Mouse (Mus musculus) hindbrain, embryonic 11.5 days (tissue): Measurements from ENCODE around the gene Sh3pxd2b. TPM values are rescaled to one million over a fixed set of nuclear protein-coding genes. Genes with fewer than 3 reads are reported as not detected.

Experiments
- ATAC-seq: fragments of 200-750 bp; cut with Nextera tagmentation; 2 replicates; pipeline ENCODE4 v1.8.0; 2017; ENCODE audit warnings: mild to moderate bottlenecking, moderate TSS enrichment, moderate library complexity; ENCODE audit not compliant: low FRiP score
- DNase-seq: peaks from one replicate; pipeline ENCODE4 v3.0.0-alpha.2; 2015; ENCODE audit warnings: low spot score
- H3K27ac ChIP-seq: fragments of 300-500 bp; sonication (generic); 2 replicates; pipeline ENCODE4 v1.5.1; 2014; ENCODE audit warnings: mild to moderate bottlenecking, low read depth, low read length
- H3K27me3 ChIP-seq: fragments of 300-500 bp; sonication (generic); 2 replicates; pipeline ENCODE4 v1.6.1; 2014; ENCODE audit warnings: mild to moderate bottlenecking, low read length, moderate library complexity, mixed read lengths; ENCODE audit not compliant: control insufficient read depth, insufficient read depth
- H3K36me3 ChIP-seq: fragments of 300-500 bp; sonication (generic); 2 replicates; pipeline ENCODE4 v1.6.1; 2014; ENCODE audit warnings: mild to moderate bottlenecking, low read length, moderate library complexity, mixed read lengths; ENCODE audit not compliant: control insufficient read depth, insufficient read depth
- H3K4me1 ChIP-seq: fragments of 300-500 bp; sonication (generic); replicated peaks from 2 replicates; pipeline ENCODE4 v1.6.1; 2014; ENCODE audit warnings: low read length, mixed read lengths; ENCODE audit not compliant: control insufficient read depth, insufficient read depth
- H3K4me2 ChIP-seq: fragments of 300-500 bp; sonication (generic); replicated peaks from 2 replicates; pipeline ENCODE4 v1.6.1; 2014; ENCODE audit warnings: mild to moderate bottlenecking, low read depth, low read length
- H3K4me3 ChIP-seq: fragments of 300-500 bp; sonication (generic); 2 replicates; pipeline ENCODE4 v1.5.1; 2014; ENCODE audit warnings: low read depth, low read length
- H3K9ac ChIP-seq: fragments of 300-500 bp; sonication (generic); 2 replicates; pipeline ENCODE4 v1.6.1; 2014; ENCODE audit warnings: low read depth, low read length
- H3K9me3 ChIP-seq: fragments of 300-500 bp; sonication (generic); 2 replicates; pipeline ENCODE4 v1.6.1; 2016; ENCODE audit warnings: low read length; ENCODE audit not compliant: control insufficient read depth
- WGBS: fragments of 180-500 bp; shearing (Covaris S2); extraction: QIAGEN DNeasy Blood & Tissue Kit; methylation state at CpG from one replicate; pipeline ENCODE4 v1.1.7; 2014; 5-methylcytosine and 5-hydroxymethylcytosine counted together
- polyA plus RNA-seq: library from polyadenylated mRNA; unstranded; fragments of >200 nt; fragmentation: Nextera tagmentation; extraction: Ambion mirVana; gene quantifications from 2 replicates; pipeline ENCODE4 v1.2.1, GENCODE M21; 2014

Sh3pxd2b gene
- polyA plus RNA-seq, 1 experiment from 2014 or later = 24.2 TPM

- WGBS = 88% methylated on average over 1 of the region's 1 CpGs
- Histone ChIP-seq H3K9me3 (no peaks in the 10 kb centered on the region), H3K36me3 (no peaks in the 10 kb centered on the region)
Observed at GRCm38 (mm10) chr11:32307006-32307405, 40.6 kb upstream of the Sh3pxd2b start.

GRCm38 (mm10) chr11:32309446-32309845 is 38.2 kb upstream of the Sh3pxd2b start:
- Histone ChIP-seq H3K4me1 (no peaks in the 10 kb centered on the region), H3K9me3 (no peaks in the 10 kb centered on the region), H3K27ac (no peak overlapping the region), H3K4me3 (no peak overlapping the region), H3K9ac (no peak overlapping the region), H3K27me3 (no peaks in the 10 kb centered on the region), H3K4me2 (no peak overlapping the region), H3K36me3 (no peaks in the 10 kb centered on the region)
- ATAC-seq (no peak), DNase-seq (no peak)
- WGBS = 35% methylated on average over 4 of the region's 4 CpGs

More at GRCm38 (mm10) chr11:32307006-32307405, 40.6 kb upstream of the Sh3pxd2b start:
- Histone ChIP-seq H3K27me3 (no peaks in the 10 kb centered on the region), H3K4me2 (no peak overlapping the region), H3K27ac (no peak overlapping the region), H3K4me3 (no peak overlapping the region), H3K4me1 (no peaks in the 10 kb centered on the region), H3K9ac (no peak overlapping the region)
- ATAC-seq (no peak), DNase-seq (no peak)

DNA sequence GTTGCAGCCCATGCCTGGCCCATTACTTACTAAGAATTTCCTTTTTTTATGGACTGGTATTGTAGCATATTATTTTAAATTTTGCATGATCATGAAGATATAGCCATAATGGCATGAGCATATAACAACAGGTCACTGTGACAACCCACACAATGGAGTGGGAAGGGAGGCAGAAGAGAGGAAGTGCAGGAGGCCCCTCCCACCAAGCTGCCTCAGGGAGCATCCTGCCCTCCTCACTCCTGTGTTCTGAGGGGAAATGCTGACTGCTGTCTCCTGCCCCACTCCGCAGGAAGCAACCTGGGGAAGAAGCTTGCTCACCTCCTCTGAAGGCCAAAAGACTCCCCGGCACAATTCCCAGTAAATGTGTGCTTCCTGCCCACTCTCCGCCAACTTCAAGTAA is 37.7 kb upstream of the Sh3pxd2b start:
- 78% methylated on average over 3 of the region's 3 CpGs for WGBS
- Histone ChIP-seq H3K4me2 (no peak overlapping the region), H3K9ac (no peak overlapping the region), H3K9me3 (no peaks in the 10 kb centered on the region), H3K36me3 (no peaks in the 10 kb centered on the region), H3K27ac (no peak overlapping the region), H3K4me3 (no peak overlapping the region), H3K27me3 (no peaks in the 10 kb centered on the region), H3K4me1 (no peaks in the 10 kb centered on the region)
- DNase-seq (no peak), ATAC-seq (no peak)

- Histone ChIP-seq H3K27me3 (no peaks in the 10 kb centered on the region), H3K9me3 (no peaks in the 10 kb centered on the region), H3K27ac (no peak overlapping the region), H3K36me3 (no peaks in the 10 kb centered on the region), H3K4me3 (no peak overlapping the region), H3K4me2 (no peak overlapping the region), H3K9ac (no peak overlapping the region), H3K4me1 (no peaks in the 10 kb centered on the region)
- ATAC-seq (no peak), DNase-seq (no peak)
- WGBS = 91% methylated on average over 3 of the region's 3 CpGs
Observed at GRCm38 (mm10) chr11:32316009-32316408, 31.6 kb upstream of the Sh3pxd2b start.

DNA sequence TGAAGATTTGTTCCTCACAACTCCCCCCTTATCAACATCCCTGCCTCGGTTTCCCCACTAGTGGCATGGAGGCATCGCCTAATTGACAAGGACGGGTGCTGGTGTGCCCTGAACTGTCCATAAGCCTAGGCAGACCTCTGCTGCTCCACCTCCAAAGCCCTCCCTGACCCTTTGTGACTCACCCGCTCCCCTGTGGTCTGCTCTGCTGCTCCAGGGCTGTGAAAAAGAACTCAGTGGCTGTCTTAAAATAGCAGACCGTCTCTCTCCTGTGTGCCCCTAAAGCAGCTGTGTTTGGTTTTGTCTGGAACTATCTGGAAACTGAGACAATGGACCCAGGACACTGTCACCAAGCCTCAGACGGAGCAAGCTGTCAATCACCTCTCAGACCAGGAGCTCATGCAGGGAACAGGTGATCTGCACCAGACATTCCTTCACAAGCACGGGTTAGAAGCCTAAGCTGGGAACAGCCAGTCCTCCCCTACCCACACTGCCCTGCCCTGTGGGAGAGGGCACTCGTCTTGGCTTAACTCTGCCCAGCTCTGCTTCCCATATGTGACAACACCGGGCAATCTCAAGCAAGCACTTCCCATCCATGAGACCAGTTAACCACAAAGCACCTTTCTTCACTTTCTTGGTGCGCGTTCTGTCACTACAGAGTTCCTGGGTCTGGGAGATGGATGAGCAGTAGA is 27.0 kb upstream of the Sh3pxd2b start:
- H3K27me3 ChIP-seq = no peaks in the 10 kb centered on the region
- H3K9me3 ChIP-seq = no peaks in the 10 kb centered on the region
- H3K4me2 ChIP-seq = no peak overlapping the region
- no peaks in the 10 kb centered on the region for H3K36me3 ChIP-seq
- H3K4me3 ChIP-seq = no peak overlapping the region
- DNase-seq (no peak), ATAC-seq (0 out of 2 replicates have a peak, but pooled peaks have one; percentile 38)
- H3K9ac ChIP-seq = no peak overlapping the region
- H3K4me1 ChIP-seq = no peaks in the 10 kb centered on the region
- no peak overlapping the region for H3K27ac ChIP-seq
- 67% methylated on average over 11 of the region's 11 CpGs for WGBS

DNA sequence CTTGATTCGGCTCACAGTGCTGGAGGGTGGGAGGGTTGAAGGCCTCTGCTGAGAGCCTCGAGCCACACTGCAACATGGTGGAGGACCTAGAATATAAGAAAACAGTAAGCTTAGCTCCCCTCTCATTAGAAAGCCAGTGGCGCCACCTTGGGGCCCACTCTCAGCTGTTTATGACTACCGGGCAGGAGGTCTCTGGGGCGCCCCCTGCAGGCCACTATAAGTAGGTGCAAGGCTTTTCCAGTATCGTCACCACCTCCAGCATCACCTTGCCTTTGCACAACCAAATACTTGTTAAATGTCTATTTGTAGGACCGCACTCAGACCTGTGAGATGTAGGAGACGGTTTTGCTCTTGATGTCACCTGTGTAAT is 26.4 kb upstream of the Sh3pxd2b start:
- H3K9ac ChIP-seq = no peak overlapping the region
- no peaks in the 10 kb centered on the region for H3K36me3 ChIP-seq
- no peak overlapping the region for H3K4me3 ChIP-seq
- no peak overlapping the region for H3K4me2 ChIP-seq
- ATAC-seq = 0 out of 2 replicates have a peak, but pooled peaks have one; percentile 35
- no peak overlapping the region for H3K27ac ChIP-seq
- WGBS = 45% methylated on average over 8 of the region's 8 CpGs
- H3K9me3 ChIP-seq = no peaks in the 10 kb centered on the region
- DNase-seq = peak; percentile 80
- H3K4me1 ChIP-seq = no peaks in the 10 kb centered on the region
- no peaks in the 10 kb centered on the region for H3K27me3 ChIP-seq

DNA sequence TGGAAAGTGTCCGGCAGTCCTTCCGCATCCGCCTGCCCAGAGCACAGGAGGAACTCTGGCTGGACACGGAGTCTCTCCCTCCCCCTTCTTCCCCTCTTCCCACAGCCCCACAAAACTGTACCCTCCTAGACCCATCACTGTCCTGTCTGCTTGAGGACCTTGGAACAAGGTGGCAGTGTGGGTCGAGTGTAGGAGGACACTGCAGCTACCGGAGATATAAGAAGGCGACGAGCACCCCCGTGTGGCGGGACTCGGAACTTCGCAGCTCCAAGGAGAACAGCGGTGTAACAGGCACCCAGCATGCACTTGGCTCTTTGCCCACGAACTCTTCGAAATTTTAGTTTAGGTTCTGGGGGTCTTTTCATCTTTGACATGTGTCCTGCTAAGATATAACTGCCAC is 23.0 kb upstream of the Sh3pxd2b start:
- Histone ChIP-seq H3K9me3 (no peaks in the 10 kb centered on the region), H3K27me3 (no peaks in the 10 kb centered on the region), H3K9ac (no peak overlapping the region), H3K36me3 (no peaks in the 10 kb centered on the region), H3K4me1 (no peaks in the 10 kb centered on the region), H3K27ac (no peak overlapping the region), H3K4me2 (no peak overlapping the region), H3K4me3 (no peak overlapping the region)
- DNase-seq (peak; percentile 96), ATAC-seq (peak; percentile 76)
- WGBS = 11% methylated on average over 15 of the region's 15 CpGs

- ATAC-seq (no peak), DNase-seq (no peak)
- no peaks in the 10 kb centered on the region for H3K36me3 ChIP-seq
- H3K9me3 ChIP-seq = no peaks in the 10 kb centered on the region
- no peak overlapping the region for H3K9ac ChIP-seq
- H3K4me1 ChIP-seq = 0 out of 2 replicates have a peak, but pooled peaks cover 2% of the 10 kb centered on the region
- H3K4me2 ChIP-seq = no peak overlapping the region
- no peak overlapping the region for H3K4me3 ChIP-seq
- WGBS = 54% methylated on average over 6 of the region's 6 CpGs
- H3K27me3 ChIP-seq = no peaks in the 10 kb centered on the region
- H3K27ac ChIP-seq = no peak overlapping the region
Observed at GRCm38 (mm10) chr11:32331075-32331474, 16.5 kb upstream of the Sh3pxd2b start.

GRCm38 (mm10) chr11:32331861-32332260 is 15.8 kb upstream of the Sh3pxd2b start:
- Histone ChIP-seq H3K36me3 (no peaks in the 10 kb centered on the region), H3K9me3 (no peaks in the 10 kb centered on the region), H3K4me1 (0 out of 2 replicates have a peak, but pooled peaks cover 2% of the 10 kb centered on the region), H3K9ac (no peak overlapping the region), H3K27ac (no peak overlapping the region), H3K4me2 (no peak overlapping the region), H3K27me3 (no peaks in the 10 kb centered on the region), H3K4me3 (no peak overlapping the region)
- 74% methylated on average over 5 of the region's 5 CpGs for WGBS
- DNase-seq (no peak), ATAC-seq (no peak)
